11 mouse cellular contexts compared by ENCODE assay signal in genomic region chr1:119048988-119049387, GRCm38 (mm10). TPM values are rescaled to one million over a fixed set of nuclear protein-coding genes. Genes with fewer than 3 reads are reported as not detected.
A peak's percentile ranks its signal among the peaks of the same experiment; 100 is the strongest.
DNase-seq lines count a peak whose midpoint lies in the region; ATAC-seq and TF ChIP-seq lines count a peak whose summit lies in the region.
"Had no signal": no experiment of that assay in that cellular context is flagged by ENCODE, and none has a peak within 500 bp of the region (broad histone marks: within the 10 kb centered on the region; RNA-seq: fewer than 3 reads in every experiment).

No protein-coding gene starts in this region.

- no peak for DNase-seq in heart, adult 9 months (ENCODE audit: low spot score in 2 of 2)
- DNase-seq in right cerebral cortex, postnatal 10 days (ENCODE audit: low spot score in 2 of 2) = no peak
- DNase-seq in cerebellum, adult 11 months = no peak
- DNase-seq in urinary bladder, adult 18-20 months (ENCODE audit: low spot score in 2 of 2) = no peak
- DNase-seq: adrenal gland, adult 8-10 months; lung, postnatal 10 days had no signal

- TF ChIP-seq CTCF in E14TG2a.4 (conservative IDR thresholded peaks at IDR 0.05; ENCODE audit: low read length) = no peak

- H3K4me3 ChIP-seq in heart, embryonic 14.5 days (ENCODE audit: control insufficient read depth in 1 of 2, insufficient read depth in 1 of 2, low read depth in 1 of 2, low read length in 2 of 2) = no peak overlapping the region
- peak overlapping the region; percentile 88 for H3K4me3 ChIP-seq in E14TG2a.4 (replicated peaks; ENCODE audit: low read length)
- H3K4me3 ChIP-seq in embryonic facial prominence, embryonic 12.5 days = peak overlapping the region; percentile 49
- H3K4me3 ChIP-seq in hindbrain, embryonic 16.5 days (ENCODE audit: low read length) = no peak overlapping the region

- H3K4me1 ChIP-seq in heart, embryonic 14.5 days (ENCODE audit: control insufficient read depth in 2 of 2, insufficient read depth in 2 of 2, low read length in 2 of 2) = peaks cover 12 to 24% of the 10 kb centered on the region in 2 experiments
- H3K4me1 ChIP-seq in E14TG2a.4 (replicated peaks; ENCODE audit: low read depth, low read length) = peaks cover 69% of the 10 kb centered on the region
- peaks cover 47% of the 10 kb centered on the region for H3K4me1 ChIP-seq in embryonic facial prominence, embryonic 12.5 days
- H3K4me1 ChIP-seq in hindbrain, embryonic 16.5 days (ENCODE audit: control insufficient read depth, insufficient read depth, low read depth, low read length) = peaks cover 43% of the 10 kb centered on the region

- H3K27me3 ChIP-seq in heart, embryonic 14.5 days (ENCODE audit: control insufficient read depth, insufficient read depth, low read length) = peaks cover 44% of the 10 kb centered on the region
- H3K27me3 ChIP-seq in E14TG2a.4 (ENCODE audit: insufficient read depth, low read length) = no peaks in the 10 kb centered on the region
- H3K27me3 ChIP-seq in embryonic facial prominence, embryonic 12.5 days = no peaks in the 10 kb centered on the region
- H3K27me3 ChIP-seq in hindbrain, embryonic 16.5 days (replicated peaks; ENCODE audit: control insufficient read depth, insufficient read depth, low read length) = peaks cover 4% of the 10 kb centered on the region

- no peak overlapping the region for H3K9ac ChIP-seq in heart, embryonic 14.5 days (ENCODE audit: low read length)
- peak overlapping the region; percentile 73; the same call in 1 of the 2 replicates for H3K9ac ChIP-seq in embryonic facial prominence, embryonic 12.5 days
- H3K9ac ChIP-seq in hindbrain, embryonic 16.5 days (ENCODE audit: low read depth, low read length) = no peak overlapping the region; the same call in 1 of the 2 replicates
- H3K9ac ChIP-seq: stomach, embryonic 15.5 days had no signal

- WGBS in heart, embryonic 14.5 days = 32% methylated on average over 11 of the region's 11 CpGs
- WGBS in embryonic facial prominence, embryonic 12.5 days = 2% methylated on average over 11 of the region's 11 CpGs
- 6% methylated on average over 11 of the region's 11 CpGs for WGBS in hindbrain, embryonic 16.5 days

- no peak overlapping the region for H3K27ac ChIP-seq in heart, embryonic 14.5 days (replicated peaks in 1 of 2; ENCODE audit: control insufficient read depth in 1 of 2, insufficient read depth in 1 of 2, low read depth in 2 of 2, low read length in 2 of 2)
- H3K27ac ChIP-seq in embryonic facial prominence, embryonic 12.5 days = peak overlapping the region; percentile 96
- no peak overlapping the region for H3K27ac ChIP-seq in hindbrain, embryonic 16.5 days (ENCODE audit: low read depth, low read length)
- H3K27ac ChIP-seq: stomach, embryonic 15.5 days had no signal

- H3K36me3 ChIP-seq in heart, embryonic 14.5 days (ENCODE audit: control insufficient read depth, insufficient read depth, low read length) = no peaks in the 10 kb centered on the region
- H3K36me3 ChIP-seq in E14TG2a.4 (ENCODE audit: insufficient read depth, low read length) = peaks cover 32% of the 10 kb centered on the region
- no peaks in the 10 kb centered on the region for H3K36me3 ChIP-seq in embryonic facial prominence, embryonic 12.5 days
- no peaks in the 10 kb centered on the region for H3K36me3 ChIP-seq in hindbrain, embryonic 16.5 days (ENCODE audit: control insufficient read depth, insufficient read depth, low read length)
- H3K36me3 ChIP-seq: stomach, embryonic 15.5 days had no signal

- H3K9me3 ChIP-seq in heart, embryonic 14.5 days (ENCODE audit: control insufficient read depth, low read length) = no peaks in the 10 kb centered on the region
- no peaks in the 10 kb centered on the region for H3K9me3 ChIP-seq in E14TG2a.4 (ENCODE audit: low read length)
- no peaks in the 10 kb centered on the region for H3K9me3 ChIP-seq in embryonic facial prominence, embryonic 12.5 days
- H3K9me3 ChIP-seq in hindbrain, embryonic 16.5 days (ENCODE audit: control insufficient read depth, low read length) = no peaks in the 10 kb centered on the region
- H3K9me3 ChIP-seq: stomach, embryonic 15.5 days had no signal

- no peak for ATAC-seq in heart, embryonic 14.5 days (ENCODE audit: insufficient number of reproducible peaks, insufficient read depth, low FRiP score, low read depth)
- ATAC-seq in embryonic facial prominence, embryonic 12.5 days (ENCODE audit: insufficient number of reproducible peaks, insufficient read depth, low FRiP score, low TSS enrichment) = no peak
- no peak for ATAC-seq in hindbrain, embryonic 16.5 days

- H3K4me2 ChIP-seq in heart, embryonic 14.5 days (ENCODE audit: low read length) = peak overlapping the region; percentile 88; the same call in 1 of the 2 replicates
- peak overlapping the region; percentile 77 for H3K4me2 ChIP-seq in embryonic facial prominence, embryonic 12.5 days (replicated peaks)
- H3K4me2 ChIP-seq in hindbrain, embryonic 16.5 days (ENCODE audit: low read length) = peak overlapping the region; percentile 92

RNA-seq across cellular contexts. Expression of gene Gli2, which starts 4.4 kb away (rescaled TPM):
- polyA plus RNA-seq in heart, embryonic 14.5 days (2014; fragmentation: Nextera tagmentation; extraction: Ambion mirVana) = 3.9 and 4.2 TPM in 2 replicates
- polyA plus RNA-seq in embryonic facial prominence, embryonic 12.5 days (2016; fragmentation: Nextera tagmentation; extraction: Ambion mirVana) = 14.8 and 15.4 TPM in 2 replicates
- 1.8 and 2.1 TPM in 2 replicates for polyA plus RNA-seq in hindbrain, embryonic 16.5 days (2015; fragmentation: Nextera tagmentation; extraction: Ambion mirVana)

Comparison
In these comparisons a context has a peak if more than half of its experiments do, and no peak if none do; other contexts are left out.
1. H3K4me3 ChIP-seq: peak in E14TG2a.4 (single experiment) and embryonic facial prominence, embryonic 12.5 days (single experiment); none in heart, embryonic 14.5 days (0 of 2) and hindbrain, embryonic 16.5 days (single experiment).
2. Peak in every context shown above with its lines, with median percentiles within 50 percentile points of each other: H3K4me2 ChIP-seq.